Mouse (Mus musculus) liver, embryonic 16.5 days (tissue): ENCODE data around the gene Ccdc167. TPM values are rescaled to one million over a fixed set of nuclear protein-coding genes. Genes with fewer than 3 reads are reported as not detected.
"Not testable (repeated sequence)": the region's sequence is repeated elsewhere in the genome, so short reads cannot be mapped to it uniquely, and the experiment has no call there.

Experiments
- ATAC-seq: fragments of 200-750 bp; cut with Nextera tagmentation; 2 replicates; pipeline ENCODE4 v1.8.0; 2017; ENCODE audit warnings: low read depth, mild to moderate bottlenecking, moderate number of reproducible peaks, moderate library complexity
- H3K27ac ChIP-seq: fragments of 300-500 bp; sonication (generic); 2 replicates; pipeline ENCODE4 v1.5.1; 2014; ENCODE audit warnings: mild to moderate bottlenecking, low read length
- H3K27me3 ChIP-seq: fragments of 300-500 bp; sonication (generic); 2 replicates; pipeline ENCODE4 v1.6.1; 2014; ENCODE audit warnings: low read depth, low read length, mixed read lengths; ENCODE audit not compliant: control insufficient read depth, insufficient read depth
- H3K36me3 ChIP-seq: fragments of 300-500 bp; sonication (generic); 2 replicates; pipeline ENCODE4 v1.6.1; 2014; ENCODE audit warnings: mild to moderate bottlenecking; ENCODE audit not compliant: control insufficient read depth, insufficient read depth
- H3K4me1 ChIP-seq: fragments of 300-500 bp; sonication (generic); 2 replicates; pipeline ENCODE4 v1.6.1; 2014; ENCODE audit warnings: low read depth, low read length, mixed read lengths; ENCODE audit not compliant: control insufficient read depth
- H3K4me2 ChIP-seq: fragments of 300-500 bp; sonication (generic); 2 replicates; pipeline ENCODE4 v1.6.1; 2014; ENCODE audit warnings: low read depth, low read length, mixed read lengths
- H3K4me3 ChIP-seq: fragments of 300-500 bp; sonication (generic); 2 replicates; pipeline ENCODE4 v1.5.1; 2014; ENCODE audit warnings: low read depth, mild to moderate bottlenecking, low read length
- H3K9ac ChIP-seq: fragments of 300-500 bp; sonication (generic); 2 replicates; pipeline ENCODE4 v1.6.1; 2014; ENCODE audit warnings: low read depth, low read length
- H3K9me3 ChIP-seq: fragments of 300-500 bp; sonication (generic); replicated peaks from 2 replicates; pipeline ENCODE4 v1.6.1; 2016; ENCODE audit warnings: low read length; ENCODE audit not compliant: control insufficient read depth
- WGBS: fragments of 180-500 bp; shearing (Covaris S2); extraction: QIAGEN DNeasy Blood & Tissue Kit; methylation state at CpG from one replicate; pipeline ENCODE4 v1.1.7; 2014; ENCODE audit not compliant: insufficient replicate concordance; 5-methylcytosine and 5-hydroxymethylcytosine counted together
- polyA plus RNA-seq: library from polyadenylated mRNA; unstranded; fragments of >200 nt; fragmentation: Nextera tagmentation; extraction: Ambion mirVana; gene quantifications from 2 replicates; pipeline ENCODE4 v1.2.1, GENCODE M21; 2015

Gene Ccdc167
- polyA plus RNA-seq, 1 experiment from 2014 or later: 6.8 TPM

DNA sequence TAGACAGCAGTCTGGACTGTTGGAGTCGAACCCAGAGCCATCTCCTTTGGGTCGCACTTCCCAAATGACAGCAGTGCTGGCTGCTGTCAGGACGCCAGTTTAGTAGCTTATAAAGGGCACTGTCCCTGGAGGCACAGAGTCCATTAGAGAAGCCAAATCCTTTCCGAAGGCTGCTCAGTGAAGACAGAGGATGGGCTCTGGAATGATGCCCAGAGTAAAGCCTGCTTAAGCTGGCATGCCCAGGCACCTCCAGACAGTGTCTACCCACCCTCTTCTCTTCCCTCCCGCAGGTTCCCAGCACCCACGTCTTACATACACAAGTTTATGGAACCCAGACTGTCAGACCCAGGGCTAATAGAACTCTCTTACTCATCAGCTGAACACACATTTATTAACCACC, 7.8 kb upstream of the Ccdc167 start:
- Histone ChIP-seq H3K36me3 (no peaks in the 10 kb centered on the region), H3K9me3 (no peaks in the 10 kb centered on the region), H3K9ac (no peak overlapping the region), H3K4me1 (no peaks in the 10 kb centered on the region; the same call in 1 of the 2 replicates), H3K27ac (no peak overlapping the region), H3K27me3 (no peaks in the 10 kb centered on the region), H3K4me3 (no peak overlapping the region), H3K4me2 (no peak overlapping the region)
- ATAC-seq: no peak
- WGBS: 63% methylated on average over 6 of the region's 6 CpGs

DNA sequence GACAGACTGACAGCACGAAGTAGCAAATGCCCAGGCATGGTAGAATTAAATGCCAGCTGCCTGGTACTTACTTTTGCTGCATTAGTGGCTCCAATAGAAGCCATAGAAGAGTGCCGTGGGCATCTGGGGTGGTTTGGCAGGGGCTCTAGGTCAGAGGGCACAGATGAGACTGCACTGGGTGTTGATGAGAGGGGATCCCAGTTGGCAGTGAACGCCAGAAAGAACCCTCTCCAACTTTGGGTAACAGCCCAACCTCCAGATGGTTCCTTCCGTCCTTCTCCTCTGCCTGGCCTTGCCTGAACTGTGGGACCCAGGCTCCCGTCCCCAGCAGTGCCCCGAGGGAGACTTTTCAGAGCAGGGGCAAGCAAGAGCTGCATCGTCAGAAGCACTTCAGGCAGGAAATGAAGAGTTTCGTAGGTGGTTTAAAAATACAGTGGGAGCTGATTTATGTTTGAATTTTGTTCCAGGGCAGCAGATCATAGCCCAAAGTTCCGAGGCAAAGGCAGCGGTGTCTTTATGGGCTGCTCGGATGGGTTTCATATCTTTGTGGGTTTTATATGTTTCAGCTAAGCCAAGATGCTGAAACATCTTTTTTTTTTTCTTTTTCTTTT, 4.0 kb upstream of the Ccdc167 start:
- no peaks in the 10 kb centered on the region for H3K9me3 ChIP-seq
- no peak overlapping the region for H3K9ac ChIP-seq
- peaks cover 12% of the 10 kb centered on the region for H3K4me1 ChIP-seq
- no peak for ATAC-seq
- H3K36me3 ChIP-seq: no peaks in the 10 kb centered on the region
- WGBS: 58% methylated on average over 11 of the region's 11 CpGs
- H3K4me2 ChIP-seq: no peak overlapping the region
- no peaks in the 10 kb centered on the region for H3K27me3 ChIP-seq
- H3K27ac ChIP-seq: no peak overlapping the region
- H3K4me3 ChIP-seq: no peak overlapping the region

DNA sequence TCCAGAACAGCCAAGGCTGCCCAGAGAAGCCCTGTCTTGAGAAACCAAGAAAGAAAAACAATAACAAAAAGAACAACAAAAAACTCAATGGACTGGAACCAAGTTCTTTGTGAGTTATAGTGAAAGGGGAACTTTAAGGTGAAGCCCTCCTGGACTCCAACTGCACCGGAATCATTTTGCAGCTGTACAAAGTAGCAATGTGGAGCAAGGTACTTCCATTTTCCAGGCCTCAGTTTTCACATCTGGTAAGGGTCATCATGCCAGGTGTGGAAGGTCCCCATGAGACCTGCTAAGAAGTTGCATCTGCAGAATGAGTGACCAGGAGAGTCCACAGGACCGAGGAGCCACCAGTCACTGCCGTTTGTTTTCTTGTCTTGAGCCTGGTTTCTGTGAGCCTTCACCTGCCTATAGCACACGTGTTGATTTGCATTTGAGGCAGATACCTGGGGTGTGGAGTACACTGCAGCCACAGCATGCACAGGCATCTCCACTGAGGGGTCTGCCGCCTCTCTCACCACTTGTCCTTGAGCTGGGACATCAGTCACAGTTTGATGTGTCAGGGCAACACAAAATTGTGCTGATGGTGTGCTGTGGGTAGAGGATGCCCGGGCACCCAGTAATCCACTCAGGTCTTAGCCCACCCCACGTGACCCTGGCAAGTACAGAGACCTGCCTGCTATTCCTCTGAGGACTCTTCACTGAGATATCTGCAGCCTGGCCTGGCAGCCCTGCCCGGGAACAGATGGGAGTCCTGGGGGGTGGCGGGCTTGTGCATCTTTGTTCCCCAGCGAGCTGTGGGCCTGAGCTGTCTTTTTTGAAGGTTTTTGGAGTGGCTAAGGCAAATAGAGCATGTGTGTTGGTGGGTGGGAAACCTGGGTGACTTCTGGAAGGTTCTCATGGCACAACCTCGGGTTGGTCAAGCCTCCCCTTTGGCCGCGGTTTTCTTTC, 3.1 kb upstream of the Ccdc167 start:
- H3K27ac ChIP-seq: no peak overlapping the region
- H3K4me1 ChIP-seq: peaks cover 13% of the 10 kb centered on the region
- H3K9ac ChIP-seq: no peak overlapping the region
- WGBS: 68% methylated on average over 13 of the region's 13 CpGs
- H3K36me3 ChIP-seq: no peaks in the 10 kb centered on the region
- no peak for ATAC-seq
- H3K27me3 ChIP-seq: no peaks in the 10 kb centered on the region
- H3K4me3 ChIP-seq: no peak overlapping the region
- no peak overlapping the region for H3K4me2 ChIP-seq
- no peaks in the 10 kb centered on the region for H3K9me3 ChIP-seq

DNA sequence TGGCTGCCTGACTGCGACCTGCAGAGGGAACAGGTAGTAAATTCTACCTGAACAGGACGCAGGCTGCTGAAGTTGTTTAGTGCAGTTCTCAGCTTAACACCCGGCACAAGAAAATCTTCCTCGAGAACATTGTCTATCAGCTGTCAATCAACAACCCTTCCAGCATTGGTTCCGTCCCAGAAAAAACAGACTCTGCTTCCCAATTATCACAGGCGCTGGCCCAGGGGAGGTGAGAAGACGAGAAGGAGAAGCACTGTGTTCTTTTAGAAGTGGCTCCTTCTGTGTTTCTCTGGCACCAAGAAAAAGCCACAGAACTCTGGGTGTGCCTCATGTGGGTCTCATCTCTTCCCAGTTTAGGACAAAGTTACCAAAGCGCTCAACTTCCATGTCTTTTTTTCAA, 1.8 kb upstream of the Ccdc167 start:
- H3K27me3 ChIP-seq: no peaks in the 10 kb centered on the region
- no peak overlapping the region for H3K4me2 ChIP-seq
- 70% methylated on average over 8 of the region's 8 CpGs for WGBS
- no peak overlapping the region for H3K27ac ChIP-seq
- H3K9ac ChIP-seq: no peak overlapping the region
- no peaks in the 10 kb centered on the region for H3K36me3 ChIP-seq
- no peak overlapping the region for H3K4me3 ChIP-seq
- peaks cover 13% of the 10 kb centered on the region for H3K4me1 ChIP-seq
- no peak for ATAC-seq
- no peaks in the 10 kb centered on the region for H3K9me3 ChIP-seq

DNA sequence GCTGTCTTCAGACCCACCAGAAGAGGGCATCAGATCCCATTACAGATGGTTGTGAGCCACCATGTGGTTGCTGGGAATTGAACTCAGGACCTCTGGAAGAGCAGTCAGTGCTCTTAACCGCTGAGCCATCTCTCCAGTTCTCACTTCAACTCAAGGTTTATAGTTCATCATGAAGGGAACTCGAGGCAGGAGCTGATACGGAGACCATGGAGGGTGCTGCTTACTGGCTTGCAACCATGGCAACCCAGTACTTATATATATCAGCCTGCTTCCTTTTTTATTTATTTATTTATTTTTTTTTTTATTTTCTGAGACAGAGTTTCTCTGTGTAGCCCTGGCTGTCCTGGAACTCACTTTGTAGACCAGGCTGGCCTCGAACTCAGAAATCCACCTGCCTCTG, 3.1 kb downstream of the Ccdc167 start:
- peaks cover 23% of the 10 kb centered on the region for H3K4me1 ChIP-seq
- not testable (repeated sequence) for H3K4me2 ChIP-seq, H3K36me3 ChIP-seq, ATAC-seq, H3K9me3 ChIP-seq, H3K27me3 ChIP-seq, H3K4me3 ChIP-seq, H3K9ac ChIP-seq, H3K27ac ChIP-seq
- WGBS: 78% methylated on average over 4 of the region's 4 CpGs

DNA sequence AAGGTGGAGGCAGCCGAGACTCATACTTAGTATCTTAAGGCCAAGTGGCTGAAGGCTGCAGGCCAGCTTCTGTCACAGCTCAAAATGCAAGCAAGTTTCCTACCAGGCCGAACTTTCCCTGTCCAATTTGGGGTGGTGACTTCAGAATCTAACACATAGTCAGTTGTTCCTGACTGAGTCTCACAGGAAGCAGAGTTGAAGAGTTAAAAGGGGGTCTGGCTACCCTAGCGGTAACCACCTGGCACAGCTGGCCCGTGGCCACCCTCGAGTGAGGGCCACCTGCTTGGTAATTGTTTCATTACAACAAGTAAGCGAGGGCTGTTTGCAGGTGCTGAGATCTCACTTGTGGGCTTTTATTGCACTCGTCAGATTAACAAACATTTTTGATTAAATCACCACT, 4.3 kb downstream of the Ccdc167 start:
- Histone ChIP-seq H3K4me3 (no peak overlapping the region), H3K27me3 (no peaks in the 10 kb centered on the region), H3K36me3 (no peaks in the 10 kb centered on the region), H3K9me3 (no peaks in the 10 kb centered on the region), H3K27ac (no peak overlapping the region), H3K9ac (no peak overlapping the region), H3K4me1 (peaks cover 28% of the 10 kb centered on the region), H3K4me2 (no peak overlapping the region)
- 73% methylated on average over 7 of the region's 7 CpGs for WGBS
- no peak for ATAC-seq

DNA sequence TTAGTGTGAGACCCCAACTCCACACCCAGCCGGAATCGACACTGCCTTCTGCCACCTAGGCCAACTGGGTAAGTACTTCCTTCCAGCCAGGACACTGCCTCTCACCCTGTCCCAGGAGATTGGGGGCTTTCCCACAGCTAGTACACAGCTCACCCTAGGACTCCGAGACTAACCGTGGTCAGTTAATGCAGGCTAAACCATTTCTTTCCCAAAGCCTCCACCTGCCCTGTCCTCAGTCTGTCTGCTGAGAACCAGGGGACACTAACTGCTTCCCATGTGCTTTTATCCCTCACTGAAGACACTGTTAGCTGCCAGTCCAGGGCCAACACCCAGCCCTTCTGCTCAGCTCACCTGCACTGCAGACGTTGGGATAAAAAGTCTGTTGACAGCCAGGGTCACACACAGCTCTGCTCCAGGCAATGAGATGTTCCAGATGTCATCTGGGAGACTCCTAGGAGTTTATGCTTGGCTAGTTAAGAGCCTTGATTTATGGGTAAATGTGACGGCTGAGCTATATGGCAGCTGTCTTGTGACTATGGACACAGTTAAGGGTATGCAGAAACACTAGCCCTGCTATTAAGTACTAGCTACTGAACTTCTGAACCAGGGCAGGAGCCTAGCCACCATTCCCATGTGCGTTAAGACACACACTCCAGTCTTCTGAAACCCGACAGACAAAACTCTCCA, 5.0 kb downstream of the Ccdc167 start:
- ATAC-seq: no peak
- Histone ChIP-seq H3K27ac (no peak overlapping the region), H3K4me3 (no peak overlapping the region), H3K9me3 (no peaks in the 10 kb centered on the region), H3K27me3 (no peaks in the 10 kb centered on the region), H3K4me1 (peaks cover 23% of the 10 kb centered on the region), H3K4me2 (no peak overlapping the region), H3K9ac (no peak overlapping the region), H3K36me3 (no peaks in the 10 kb centered on the region)
- WGBS: 75% methylated on average over 8 of the region's 8 CpGs

DNA sequence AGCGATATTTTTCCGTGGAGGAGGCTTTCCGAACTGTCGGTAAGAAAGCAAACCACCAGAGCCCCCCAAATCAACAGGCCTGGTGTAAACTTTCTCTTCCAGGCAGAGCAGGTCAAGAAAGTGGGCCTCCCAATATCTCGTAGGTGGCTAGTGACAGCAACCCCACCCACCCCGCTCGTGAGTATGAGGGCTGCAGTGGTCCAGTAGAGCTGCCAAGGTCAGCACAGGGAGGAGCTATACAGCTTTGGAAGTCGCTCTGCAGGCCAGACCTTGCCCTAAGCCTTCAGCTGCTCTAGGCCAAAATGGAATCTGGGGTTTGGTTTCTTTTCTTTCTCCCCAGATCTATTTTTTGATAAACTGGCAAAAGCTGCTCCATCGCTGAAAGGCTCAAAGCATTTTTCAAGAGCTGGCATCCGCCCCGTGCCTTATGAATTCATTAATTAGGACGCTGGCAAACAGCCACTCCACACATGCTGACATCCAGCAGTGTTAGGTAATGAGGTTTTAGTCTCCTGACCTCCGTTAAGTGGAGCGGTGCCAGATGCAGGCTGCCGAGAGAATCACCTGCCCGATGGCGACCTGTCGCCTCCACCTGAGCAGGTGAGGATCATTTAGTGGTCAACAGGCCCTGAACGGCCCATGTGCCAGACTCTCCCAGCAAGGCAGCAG, 5.6 kb downstream of the Ccdc167 start:
- H3K4me2 ChIP-seq: no peak overlapping the region
- H3K9ac ChIP-seq: no peak overlapping the region
- H3K9me3 ChIP-seq: no peaks in the 10 kb centered on the region
- ATAC-seq: no peak
- no peaks in the 10 kb centered on the region for H3K27me3 ChIP-seq
- H3K27ac ChIP-seq: no peak overlapping the region
- H3K4me1 ChIP-seq: peaks cover 20% of the 10 kb centered on the region
- 68% methylated on average over 19 of the region's 19 CpGs for WGBS
- no peak overlapping the region for H3K4me3 ChIP-seq
- no peaks in the 10 kb centered on the region for H3K36me3 ChIP-seq
